Mouse (Mus musculus) heart, embryonic 14.5 days (tissue): ENCODE measurements around the gene Ergic1. TPM values are rescaled to one million over a fixed set of nuclear protein-coding genes. Genes with fewer than 3 reads are reported as not detected.

Experiments used
- ATAC-seq: fragments of 200-750 bp; cut with Nextera tagmentation; 2 replicates; pipeline ENCODE4 v1.8.0; 2017; ENCODE audit warnings: low read depth, moderate TSS enrichment; ENCODE audit not compliant: insufficient number of reproducible peaks, insufficient read depth, low FRiP score
- H3K27ac ChIP-seq, 2 experiments: fragments of 200-500 bp in 1 of 2; fragments of 300-500 bp in 1 of 2; sonication (generic) in 1 of 2; replicated peaks in 1 of 2; 2 replicates each; pipeline ENCODE4 v1.5.1; 2012 to 2014; ENCODE audit warnings: low read depth in 2 of 2, low read length in 2 of 2, control low read depth in 1 of 2, mild to moderate bottlenecking in 1 of 2, mixed read lengths in 1 of 2; ENCODE audit not compliant: control insufficient read depth in 1 of 2, insufficient read depth in 1 of 2
- H3K27me3 ChIP-seq: fragments of 300-500 bp; sonication (generic); 2 replicates; pipeline ENCODE4 v1.6.1; 2014; ENCODE audit warnings: mild to moderate bottlenecking, low read length, control low read depth; ENCODE audit not compliant: control insufficient read depth, insufficient read depth
- H3K36me3 ChIP-seq: fragments of 300-500 bp; sonication (generic); 2 replicates; pipeline ENCODE4 v1.6.1; 2014; ENCODE audit warnings: mild to moderate bottlenecking, control low read depth, low read length, mixed read lengths; ENCODE audit not compliant: control insufficient read depth, insufficient read depth
- H3K4me1 ChIP-seq, 2 experiments: fragments of 200-500 bp in 1 of 2; fragments of 300-500 bp in 1 of 2; sonication (generic) in 1 of 2; 2 replicates each; pipeline ENCODE4 v1.6.1; 2012 to 2014; ENCODE audit warnings: low read length in 2 of 2, control low read depth in 1 of 2, mixed read lengths in 1 of 2; ENCODE audit not compliant: control insufficient read depth in 2 of 2, insufficient read depth in 2 of 2
- H3K4me2 ChIP-seq: fragments of 300-500 bp; sonication (generic); 2 replicates; pipeline ENCODE4 v1.6.1; 2014; ENCODE audit warnings: mild to moderate bottlenecking, low read length
- H3K4me3 ChIP-seq, 2 experiments: fragments of 200-500 bp in 1 of 2; fragments of 300-500 bp in 1 of 2; sonication (generic) in 1 of 2; 2 replicates each; pipeline ENCODE4 v1.5.1; 2012 to 2014; ENCODE audit warnings: low read length in 2 of 2, mild to moderate bottlenecking in 2 of 2, control low read depth in 1 of 2, low read depth in 1 of 2, moderate library complexity in 1 of 2; ENCODE audit not compliant: control insufficient read depth in 1 of 2, insufficient read depth in 1 of 2
- H3K9ac ChIP-seq: fragments of 300-500 bp; sonication (generic); 2 replicates; pipeline ENCODE4 v1.6.1; 2014; ENCODE audit warnings: mild to moderate bottlenecking, low read length
- H3K9me3 ChIP-seq: fragments of 300-500 bp; sonication (generic); 2 replicates; pipeline ENCODE4 v1.6.1; 2016; ENCODE audit warnings: low read length, control low read depth; ENCODE audit not compliant: control insufficient read depth
- WGBS: fragments of 180-500 bp; shearing (Covaris S2); extraction: QIAGEN DNeasy Blood & Tissue Kit; methylation state at CpG from one replicate; pipeline ENCODE4 v1.1.7; 2014; 5-methylcytosine and 5-hydroxymethylcytosine counted together
- polyA plus RNA-seq: library from polyadenylated mRNA; unstranded; fragments of >200 nt; fragmentation: Nextera tagmentation; extraction: Ambion mirVana; gene quantifications from 2 replicates; pipeline ENCODE4 v1.2.1, GENCODE M21; 2014

Ergic1 gene
- polyA plus RNA-seq, 1 experiment from 2014 or later, result 121 TPM

DNA sequence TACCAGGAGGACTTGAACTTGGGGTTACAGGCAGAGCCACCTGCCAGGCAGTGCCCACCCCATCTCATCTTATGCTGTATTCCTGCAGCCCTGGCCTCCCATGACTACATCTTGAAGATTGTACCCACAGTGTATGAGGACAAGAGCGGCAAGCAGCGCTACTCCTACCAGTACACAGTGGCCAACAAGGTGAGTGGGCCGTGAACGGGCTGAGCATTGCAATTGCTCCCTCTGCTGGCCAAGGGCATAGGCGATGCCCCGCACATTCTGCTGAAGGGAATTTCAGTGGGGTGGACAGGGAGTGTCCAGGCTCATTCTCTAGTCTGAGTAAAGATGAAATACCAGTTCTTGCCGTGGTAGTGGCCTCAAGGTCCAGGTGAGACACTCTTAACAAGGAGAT is 77.4 kb downstream of the Ergic1 start:
- no peaks in the 10 kb centered on the region for H3K9me3 ChIP-seq
- 15% methylated on average over 7 of the region's 7 CpGs for WGBS
- H3K9ac ChIP-seq, result no peak overlapping the region
- ATAC-seq, result peak; percentile 46; the same call in 1 of the 2 replicates
- H3K27me3 ChIP-seq, result no peaks in the 10 kb centered on the region
- H3K27ac ChIP-seq, result no peak overlapping the region
- H3K36me3 ChIP-seq, result peaks cover 82% of the 10 kb centered on the region
- no peak overlapping the region for H3K4me2 ChIP-seq
- H3K4me1 ChIP-seq, result no peaks in the 10 kb centered on the region; a peak in 1 of 4 replicates
- no peak overlapping the region for H3K4me3 ChIP-seq

DNA sequence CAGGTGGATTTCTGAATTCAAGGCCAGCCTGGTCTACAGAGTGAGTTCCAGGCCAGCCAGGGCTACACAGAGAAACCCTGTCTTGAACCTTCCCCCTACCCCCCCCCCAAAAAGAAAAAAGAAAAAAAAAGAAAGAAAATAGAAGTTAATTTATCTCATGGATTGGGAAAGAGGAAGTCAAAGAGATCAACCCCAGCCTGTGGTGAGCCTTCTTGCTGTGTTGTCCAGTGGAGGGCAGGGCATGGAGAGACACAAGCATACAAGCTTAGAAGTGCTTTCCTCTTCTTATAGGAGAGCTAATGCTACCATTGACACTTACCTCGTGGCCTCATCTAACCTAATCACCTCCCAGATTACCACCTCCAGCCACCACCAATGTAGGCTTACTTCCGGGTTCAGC is 78.5 kb downstream of the Ergic1 start:
- ATAC-seq, result no peak
- H3K4me2 ChIP-seq, result no peak overlapping the region

DNA sequence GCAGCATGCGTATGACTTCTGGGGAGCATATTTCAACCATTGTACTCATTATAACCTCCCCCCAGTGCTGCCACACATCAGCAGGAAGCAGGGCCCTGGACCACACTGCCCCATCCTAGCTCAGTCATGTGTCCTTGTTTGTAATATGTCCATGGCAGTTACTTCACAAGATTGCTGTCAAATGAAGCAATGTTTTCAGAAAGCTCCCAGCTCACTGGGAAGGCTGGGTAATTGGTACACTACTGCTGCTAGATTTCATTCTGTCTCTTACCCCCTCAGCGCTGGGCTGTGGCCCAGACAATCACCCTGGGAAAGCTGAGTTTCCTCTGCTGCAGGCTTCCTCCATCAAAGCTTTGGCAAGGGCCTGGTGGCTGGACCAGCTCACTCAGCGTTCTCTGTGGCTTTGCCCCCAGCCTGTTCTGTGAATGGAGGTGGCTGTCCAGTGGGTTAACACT is 79.0 kb downstream of the Ergic1 start:
- H3K9ac ChIP-seq, result no peak overlapping the region
- WGBS, result 94% methylated on average over 3 of the region's 3 CpGs
- no peak overlapping the region for H3K4me3 ChIP-seq
- peaks cover 80% of the 10 kb centered on the region for H3K36me3 ChIP-seq
- H3K4me1 ChIP-seq, result peaks cover 9 to 13% of the 10 kb centered on the region in 2 experiments
- no peak overlapping the region for H3K27ac ChIP-seq
- no peaks in the 10 kb centered on the region for H3K27me3 ChIP-seq
- no peak overlapping the region for H3K4me2 ChIP-seq
- ATAC-seq, result no peak
- no peaks in the 10 kb centered on the region for H3K9me3 ChIP-seq

More for the DNA sequence above, 78.5 kb downstream of the Ergic1 start:
- H3K36me3 ChIP-seq, result peaks cover 82% of the 10 kb centered on the region
- peaks cover 4 to 8% of the 10 kb centered on the region in 2 experiments for H3K4me1 ChIP-seq
- no peaks in the 10 kb centered on the region for H3K27me3 ChIP-seq
- no peak overlapping the region for H3K9ac ChIP-seq
- WGBS, result 100% methylated on average over 2 of the region's 2 CpGs
- H3K9me3 ChIP-seq, result no peaks in the 10 kb centered on the region
- H3K27ac ChIP-seq, result no peak overlapping the region
- H3K4me3 ChIP-seq, result no peak overlapping the region

DNA sequence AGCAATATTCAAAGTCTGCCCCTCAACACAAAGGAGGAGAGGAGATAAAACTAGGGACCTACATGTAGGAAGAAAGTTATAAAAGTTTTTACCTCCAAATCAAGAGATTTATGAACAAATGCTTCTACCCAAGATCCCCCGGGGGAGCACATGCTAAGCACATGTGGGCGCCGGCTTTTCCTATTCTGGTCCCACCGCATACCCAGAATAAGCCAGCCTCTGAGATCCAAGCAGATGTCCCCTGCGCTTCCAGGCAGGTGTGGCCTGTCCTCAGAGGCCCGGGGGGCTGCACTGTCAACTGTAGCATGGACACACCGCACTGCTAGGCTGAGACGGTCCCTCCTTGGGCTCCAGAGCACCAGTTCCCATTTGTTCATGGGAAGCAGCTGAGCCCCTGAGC is 82.2 kb downstream of the Ergic1 start:
- 96% methylated on average over 8 of the region's 8 CpGs for WGBS
- Histone ChIP-seq H3K4me2 (no peak overlapping the region), H3K27me3 (no peaks in the 10 kb centered on the region), H3K9me3 (no peaks in the 10 kb centered on the region), H3K27ac (no peak overlapping the region), H3K9ac (no peak overlapping the region), H3K4me3 (no peak overlapping the region), H3K36me3 (peaks cover 88% of the 10 kb centered on the region), H3K4me1 (peaks cover 31 to 37% of the 10 kb centered on the region in 2 experiments)
- no peak for ATAC-seq

DNA sequence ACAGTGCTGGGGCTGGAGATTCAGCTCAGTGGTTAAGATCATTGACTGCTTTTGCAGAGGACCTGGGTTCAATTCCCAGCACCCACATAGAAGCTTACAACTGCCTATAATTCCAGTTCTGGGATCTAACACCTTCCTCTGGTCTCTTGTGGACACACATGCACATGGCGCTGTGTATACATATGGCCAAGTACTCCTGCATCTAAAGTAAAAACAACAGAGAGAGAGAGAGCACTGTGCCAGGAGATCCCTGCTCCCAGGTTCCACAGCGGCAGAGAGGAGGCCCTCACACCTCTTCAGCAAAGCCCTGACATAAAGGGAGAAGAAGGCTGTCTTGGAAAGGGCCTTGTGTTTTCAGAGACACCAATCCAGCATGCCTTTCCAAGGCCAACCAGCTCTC is 82.7 kb downstream of the Ergic1 start:
- H3K4me2 ChIP-seq, result no peak overlapping the region
- ATAC-seq, result no peak
- H3K4me3 ChIP-seq, result no peak overlapping the region
- H3K9me3 ChIP-seq, result no peaks in the 10 kb centered on the region
- no peak overlapping the region for H3K9ac ChIP-seq
- H3K4me1 ChIP-seq, result peaks cover 31 to 37% of the 10 kb centered on the region in 2 experiments
- H3K27ac ChIP-seq, result 0 out of 4 replicates have a peak overlapping the region, but pooled peaks of 1 of the 2 experiments have one; percentile 31
- H3K27me3 ChIP-seq, result no peaks in the 10 kb centered on the region
- H3K36me3 ChIP-seq, result peaks cover 91% of the 10 kb centered on the region
- WGBS, result 98% methylated on average over 2 of the region's 2 CpGs

DNA sequence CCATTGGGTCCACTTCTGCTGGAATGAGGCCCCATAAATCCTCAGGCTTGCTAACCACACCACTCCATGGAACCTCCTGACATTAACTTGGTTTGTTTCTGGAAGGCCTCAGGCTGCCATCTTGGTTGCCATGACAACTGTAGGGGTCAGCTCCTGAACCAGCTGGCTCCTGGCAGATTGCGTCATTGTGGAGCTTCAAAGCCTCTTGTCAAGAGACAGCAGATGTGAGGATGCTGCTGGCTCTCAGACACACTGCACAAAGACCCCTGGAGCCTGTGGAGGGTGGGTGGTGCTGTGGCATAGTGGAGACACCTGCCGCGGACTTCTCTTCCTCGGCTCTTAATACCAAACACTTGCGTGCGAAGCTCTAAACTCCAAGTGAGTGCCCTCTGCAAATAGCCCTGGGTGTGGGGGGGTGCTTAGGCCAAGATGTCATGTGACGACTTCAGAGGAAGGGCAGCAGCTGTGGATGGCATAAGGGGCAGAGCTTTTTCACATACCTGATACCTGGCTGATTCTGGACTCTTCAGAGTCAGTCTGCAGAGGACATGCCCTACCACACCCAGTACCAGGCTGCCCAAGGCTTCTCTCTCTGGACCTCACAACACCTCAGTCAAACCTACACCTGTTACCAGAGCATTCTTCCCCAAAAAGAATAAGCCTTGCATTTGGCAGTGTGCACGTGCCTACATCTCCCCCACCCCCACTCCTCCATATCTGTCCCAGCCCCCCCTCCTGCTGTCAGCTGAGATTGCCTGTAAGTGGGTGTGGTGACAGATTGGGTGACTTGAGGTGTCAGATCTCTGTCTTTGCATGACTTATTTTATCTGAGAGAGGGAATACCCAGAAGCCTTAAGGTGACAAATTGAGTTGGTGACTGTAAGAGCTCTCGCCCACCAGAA is 83.5 kb downstream of the Ergic1 start:
- H3K4me2 ChIP-seq, result no peak overlapping the region
- H3K36me3 ChIP-seq, result peaks cover 91% of the 10 kb centered on the region
- peaks cover 31 to 37% of the 10 kb centered on the region in 2 experiments for H3K4me1 ChIP-seq
- ATAC-seq, result no peak
- H3K9me3 ChIP-seq, result no peaks in the 10 kb centered on the region
- no peaks in the 10 kb centered on the region for H3K27me3 ChIP-seq
- H3K9ac ChIP-seq, result no peak overlapping the region
- H3K27ac ChIP-seq, result peak overlapping the region; percentile 1 to 31; a peak in 1 of 4 replicates
- WGBS, result 67% methylated on average over 9 of the region's 9 CpGs
- no peak overlapping the region for H3K4me3 ChIP-seq

DNA sequence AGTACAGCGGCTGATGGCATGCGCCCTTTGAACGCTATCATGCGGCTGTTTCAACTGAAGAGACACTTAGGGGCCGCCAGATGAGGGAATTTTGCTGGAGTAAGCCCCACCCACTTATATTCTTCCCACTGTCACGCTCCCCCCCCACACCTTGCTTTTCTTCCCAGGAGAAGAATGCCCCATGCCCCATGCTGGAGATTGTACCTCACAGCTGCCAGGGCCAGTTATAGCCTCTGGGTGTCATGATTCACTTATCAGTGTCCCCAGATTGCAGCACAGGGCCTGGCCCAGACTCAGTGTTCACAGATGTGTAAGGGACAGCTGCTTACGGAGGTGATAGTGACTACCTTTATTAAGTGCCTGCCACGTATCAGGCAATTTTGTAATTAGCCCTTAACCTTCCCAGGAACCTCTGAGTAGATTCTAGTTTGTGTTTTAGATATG is 84.1 kb downstream of the Ergic1 start:
- Histone ChIP-seq H3K36me3 (peaks cover 85% of the 10 kb centered on the region), H3K4me2 (no peak overlapping the region), H3K27me3 (no peaks in the 10 kb centered on the region), H3K9me3 (no peaks in the 10 kb centered on the region), H3K4me3 (no peak overlapping the region), H3K4me1 (peaks cover 34 to 41% of the 10 kb centered on the region in 2 experiments), H3K27ac (peak overlapping the region; percentile 25 to 31; a peak in 3 of 4 replicates), H3K9ac (peak overlapping the region; percentile 21; the same call in 1 of the 2 replicates)
- ATAC-seq, result no peak
- WGBS, result 39% methylated on average over 8 of the region's 8 CpGs
